Mouse (Mus musculus): ENCODE results near the gene Cfap126.
"Not testable (repeated sequence)": the region's sequence is repeated elsewhere in the genome, so short reads cannot be mapped to it uniquely, and the experiment has no call there.

DNA sequence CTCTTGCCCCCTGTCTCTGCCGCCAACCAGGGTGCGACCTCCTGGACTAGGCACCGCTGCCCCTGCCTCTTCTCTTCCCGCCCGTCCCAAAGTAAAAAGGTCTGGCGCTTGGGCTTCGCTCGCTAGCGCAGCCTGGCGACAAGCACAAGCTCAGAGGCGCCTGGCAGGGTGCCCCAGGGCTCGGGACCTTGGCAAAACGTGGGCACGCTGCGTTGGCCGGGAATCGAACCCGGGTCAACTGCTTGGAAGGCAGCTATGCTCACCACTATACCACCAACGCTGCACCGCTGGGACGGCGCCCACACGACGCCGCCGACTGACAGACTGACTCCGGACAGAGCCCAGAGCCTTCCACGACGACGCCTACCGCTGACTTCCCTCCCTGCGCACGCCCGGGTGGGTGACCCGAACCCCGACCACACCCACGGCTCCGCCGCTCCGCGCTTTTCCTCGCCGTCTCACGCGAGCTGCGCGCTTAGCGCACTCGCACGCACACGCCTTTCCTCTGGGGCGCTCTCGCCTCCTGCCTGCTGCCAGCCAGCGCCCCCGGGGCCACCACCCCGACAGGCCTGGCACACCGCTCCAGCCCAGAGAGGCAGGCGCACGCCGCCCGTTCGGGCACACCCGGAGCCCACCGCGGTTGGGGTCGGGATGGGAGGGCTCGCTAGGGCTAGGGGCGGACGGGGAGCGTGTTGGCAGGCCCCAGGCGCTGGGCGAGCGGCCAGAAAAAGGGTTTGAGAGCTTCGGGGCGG is 49.1 kb upstream of the Cfap126 start, which contains the start of gene Fcgr3:
- not testable (repeated sequence) for TF ChIP-seq CTCF (IDR thresholded peaks at IDR 0.05; ENCODE audit: insufficient read depth, low read length); POLR2A (IDR thresholded peaks at IDR 0.05; ENCODE audit: borderline replicate concordance, extremely low read depth, low read depth, low read length)
